Comparison of ENCODE assay signal across 21 mouse cellular contexts in the genomic region with DNA sequence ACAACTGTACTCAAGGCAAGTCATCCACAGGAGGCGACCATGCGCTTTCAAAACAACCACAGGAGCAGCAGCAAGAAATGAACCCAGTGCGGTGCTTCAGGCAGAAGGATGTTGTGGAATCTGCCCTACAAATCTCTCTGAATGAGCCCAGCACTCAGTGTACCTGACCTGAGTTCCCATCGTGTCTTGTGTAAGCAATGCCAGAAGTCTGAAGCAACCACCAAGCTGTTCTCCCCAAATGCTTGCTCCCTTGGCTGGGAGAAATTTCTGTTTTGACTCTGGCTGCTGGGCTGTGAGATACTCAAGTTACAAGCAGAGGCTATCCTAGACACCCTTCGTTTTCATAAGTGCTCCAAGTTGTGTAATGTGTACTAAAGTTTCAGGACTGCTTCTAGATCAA. TPM values are rescaled to one million over a fixed set of nuclear protein-coding genes. Genes with fewer than 3 reads are reported as not detected.
DNase-seq lines count a peak whose midpoint lies in the region; TF ChIP-seq lines count a peak whose summit lies in the region.
"Had no signal": no experiment of that assay in that cellular context is flagged by ENCODE, and none has a peak within 500 bp of the region (broad histone marks: within the 10 kb centered on the region; RNA-seq: fewer than 3 reads in every experiment).

No protein-coding gene starts in this region.

- TF ChIP-seq CTCF in CH12.LX (conservative IDR thresholded peaks at IDR 0.05 in 1 of 2, IDR thresholded peaks at IDR 0.05 in 1 of 2; ENCODE audit: low read depth in 2 of 2, low read length in 2 of 2) = 0 out of 4 replicates have a peak, but pooled peaks of 1 of the 2 experiments have one; percentile 11

- H3K27me3 ChIP-seq in CH12.LX (replicated peaks) = peaks cover 78% of the 10 kb centered on the region

- no peak overlapping the region for H3K4me3 ChIP-seq in CH12.LX (replicated peaks in 1 of 3; ENCODE audit: low read depth in 2 of 3, low read length in 2 of 3, poor library complexity in 1 of 3)
- H3K4me3 ChIP-seq: embryonic facial prominence, embryonic 13.5 days; forebrain, embryonic 13.5 days; heart, embryonic 12.5 days; hindbrain, embryonic 10.5 days had no signal

- no peaks in the 10 kb centered on the region for H3K9me3 ChIP-seq in CH12.LX (replicated peaks; ENCODE audit: low read length)
- H3K9me3 ChIP-seq: embryonic facial prominence, embryonic 13.5 days; forebrain, embryonic 13.5 days; G1E; heart, embryonic 12.5 days; hindbrain, embryonic 10.5 days had no signal

- no peak for TF ChIP-seq POLR2A in CH12.LX (IDR thresholded peaks at IDR 0.05; ENCODE audit: low read depth, low read length)

- in situ Hi-C loops in CH12.LX (cut with MboI; ENCODE audit: low pct_ligation_motif_present, low pct_unique_long_range_greater_than_20kb, low sequenced_read_pairs) = no loop called here

- H3K4me2 ChIP-seq in CH12.LX (ENCODE audit: insufficient read depth, low read depth, poor library complexity, severe bottlenecking) = no peak overlapping the region
- H3K4me2 ChIP-seq: embryonic facial prominence, embryonic 13.5 days; forebrain, embryonic 13.5 days; heart, embryonic 12.5 days; hindbrain, embryonic 14.5 days had no signal

- no peak overlapping the region for H3K27ac ChIP-seq in CH12.LX (ENCODE audit: insufficient read depth, low read depth)
- H3K27ac ChIP-seq: embryonic facial prominence, embryonic 13.5 days; forebrain, embryonic 13.5 days; hindbrain, embryonic 10.5 days; hindbrain, embryonic 14.5 days had no signal

- no peak for TF ChIP-seq EP300 in CH12.LX (IDR thresholded peaks at IDR 0.05; ENCODE audit: low read length)

- no peaks in the 10 kb centered on the region for H3K36me3 ChIP-seq in CH12.LX (replicated peaks in 1 of 2; ENCODE audit: control insufficient read depth in 1 of 2, insufficient read depth in 1 of 2, low read length in 1 of 2)
- H3K36me3 ChIP-seq: embryonic facial prominence, embryonic 13.5 days; G1E; heart, embryonic 12.5 days; hindbrain, embryonic 10.5 days had no signal

- no peaks in the 10 kb centered on the region; a peak in 1 of 4 replicates for H3K4me1 ChIP-seq in CH12.LX (ENCODE audit: control insufficient read depth in 1 of 2, insufficient read depth in 2 of 2)

- dilution Hi-C loops in CH12.LX (cut with MboI; ENCODE audit: extremely low pct_ligation_motif_present, extremely low pct_unique_long_range_greater_than_20kb, low sequenced_read_pairs) = no loop called here

- no peaks in the 10 kb centered on the region for H3K79me2 ChIP-seq in CH12.LX (replicated peaks; ENCODE audit: control insufficient read depth, extremely low read depth, insufficient read depth, poor library complexity, severe bottlenecking)

- peak; percentile 8 for TF ChIP-seq RAD21 in CH12.LX (IDR thresholded peaks at IDR 0.05; ENCODE audit: low read depth, low read length)

- H3K9ac ChIP-seq in CH12.LX (ENCODE audit: insufficient read depth, low read depth) = no peak overlapping the region
- H3K9ac ChIP-seq: embryonic facial prominence, embryonic 13.5 days; forebrain, embryonic 13.5 days; forebrain, postnatal 0 days; heart, embryonic 12.5 days; hindbrain, embryonic 14.5 days had no signal

- DNase-seq in layer of hippocampus, adult 9-11 months = peak; percentile 24
- DNase-seq in layer of hippocampus, postnatal 36 days = no peak
- no peak for DNase-seq in CH12.LX (ENCODE audit: extremely low read depth)
- DNase-seq in NIH3T3 (ENCODE audit: low read depth) = peak; percentile 3
- DNase-seq in skeletal muscle tissue, adult 2 months (ENCODE audit: low read depth, low spot score) = peak; percentile 89
- DNase-seq in urinary bladder, adult 18-20 months (ENCODE audit: low spot score in 2 of 2) = no peak
- DNase-seq: adrenal gland, postnatal 14 days; cerebellum, adult 11-12 months; cerebellum, adult 9-10 months; cerebellum, postnatal 25 days; forebrain, postnatal 0 days had no signal

TF ChIP-seq in CH12.LX, 34 proteins besides CTCF, POLR2A, EP300 and RAD21:
- TF ChIP-seq SMC3 (IDR thresholded peaks at IDR 0.05; ENCODE audit: low read depth, low read length) (no peak), MAFK (IDR thresholded peaks at IDR 0.05; ENCODE audit: insufficient replicate concordance, low read length) (no peak), USF2 (conservative IDR thresholded peaks at IDR 0.05; ENCODE audit: low read depth, low read length) (no peak), CHD2 (IDR thresholded peaks at IDR 0.05; ENCODE audit: low read length) (no peak), E2F4 (IDR thresholded peaks at IDR 0.05; ENCODE audit: insufficient replicate concordance, low read depth, low read length) (no peak), RCOR1 (conservative IDR thresholded peaks at IDR 0.05; ENCODE audit: low read depth, low read length) (no peak), ZKSCAN1 (IDR thresholded peaks at IDR 0.05; ENCODE audit: borderline replicate concordance, low read depth, low read length) (no peak), PAX5 (IDR thresholded peaks at IDR 0.05; ENCODE audit: low read length) (no peak), MEF2A (IDR thresholded peaks at IDR 0.05; ENCODE audit: borderline replicate concordance, low read depth, low read length) (no peak), MYC (IDR thresholded peaks at IDR 0.05; ENCODE audit: low read depth, low read length) (no peak), JUND (conservative IDR thresholded peaks at IDR 0.05; ENCODE audit: low read depth, low read length) (no peak), KAT2A (IDR thresholded peaks at IDR 0.05; ENCODE audit: insufficient replicate concordance, low read length) (no peak), MAZ (IDR thresholded peaks at IDR 0.05; ENCODE audit: low read depth, low read length) (no peak), TBP (conservative IDR thresholded peaks at IDR 0.05; ENCODE audit: low read depth, low read length) (no peak), TCF12 (IDR thresholded peaks at IDR 0.05; ENCODE audit: low read depth, low read length) (no peak), NRF1 (IDR thresholded peaks at IDR 0.05; ENCODE audit: low read depth, low read length) (no peak), BHLHE40 (IDR thresholded peaks at IDR 0.05; ENCODE audit: low read depth, low read length) (no peak), ELF1 (IDR thresholded peaks at IDR 0.05; ENCODE audit: low read depth, low read length) (no peak)

RNA-seq across cellular contexts. Expression of a gene that starts 4.7 kb away (rescaled TPM):
- 10 to 100 TPM; 25.5 to 26.0 TPM for total RNA-seq in layer of hippocampus, postnatal 36 days (2021)
- total RNA-seq in CH12.LX (2012; rRNA removed) (7.8 and 9.2 TPM in 2 replicates), CH12.LX (2014; rRNA removed) (13.8 and 14.6 TPM in 2 replicates)
- 15.4 and 16.5 TPM in 2 replicates for polyA plus RNA-seq in CH12.LX (2012; ENCODE audit: insufficient read length, low read depth)

RNA-seq across cellular contexts. Expression of a gene that starts 6.3 kb away (rescaled TPM):
- not detected for total RNA-seq in layer of hippocampus, postnatal 36 days (2021)
- total RNA-seq in CH12.LX (2012; rRNA removed) (0.04 TPM in 1 of 2 replicates, not detected in the other), CH12.LX (2014; rRNA removed) (not detected in 2 replicates)
- polyA plus RNA-seq in CH12.LX (2012; ENCODE audit: insufficient read length, low read depth) = not detected in 2 replicates
- total RNA-seq: adrenal gland, adult 18-20 months; adrenal gland, postnatal 14 days; forebrain, postnatal 0 days; heart, adult 8-10 months; heart, postnatal 25 days had no signal
- polyA plus RNA-seq: embryonic facial prominence, embryonic 13.5 days; forebrain, postnatal 0 days; G1E; heart, embryonic 12.5 days; heart, embryonic 16.5 days had no signal

RNA-seq across cellular contexts. Expression of a gene that starts 29.5 kb away (rescaled TPM):
- 10 to 100 TPM; 89.6 to 94.9 TPM for total RNA-seq in layer of hippocampus, postnatal 36 days (2021)
- total RNA-seq in CH12.LX (2012; rRNA removed) = 104 and 114 TPM in 2 replicates
- total RNA-seq in CH12.LX (2014; rRNA removed) = 202 and 204 TPM in 2 replicates
- 79.5 and 87.6 TPM in 2 replicates for polyA plus RNA-seq in CH12.LX (2012; ENCODE audit: insufficient read length, low read depth)

Comparison
In these comparisons a context has a peak if more than half of its experiments do, and no peak if none do; other contexts are left out.
1. DNase-seq: peak in layer of hippocampus, adult 9-11 months (single experiment), NIH3T3 (single experiment) and skeletal muscle tissue, adult 2 months (single experiment); none in layer of hippocampus, postnatal 36 days (0 of 2), CH12.LX (single experiment) and urinary bladder, adult 18-20 months (0 of 2).